Mouse (Mus musculus): ENCODE results near the gene Tacc2.

Gene Tacc2

DNA sequence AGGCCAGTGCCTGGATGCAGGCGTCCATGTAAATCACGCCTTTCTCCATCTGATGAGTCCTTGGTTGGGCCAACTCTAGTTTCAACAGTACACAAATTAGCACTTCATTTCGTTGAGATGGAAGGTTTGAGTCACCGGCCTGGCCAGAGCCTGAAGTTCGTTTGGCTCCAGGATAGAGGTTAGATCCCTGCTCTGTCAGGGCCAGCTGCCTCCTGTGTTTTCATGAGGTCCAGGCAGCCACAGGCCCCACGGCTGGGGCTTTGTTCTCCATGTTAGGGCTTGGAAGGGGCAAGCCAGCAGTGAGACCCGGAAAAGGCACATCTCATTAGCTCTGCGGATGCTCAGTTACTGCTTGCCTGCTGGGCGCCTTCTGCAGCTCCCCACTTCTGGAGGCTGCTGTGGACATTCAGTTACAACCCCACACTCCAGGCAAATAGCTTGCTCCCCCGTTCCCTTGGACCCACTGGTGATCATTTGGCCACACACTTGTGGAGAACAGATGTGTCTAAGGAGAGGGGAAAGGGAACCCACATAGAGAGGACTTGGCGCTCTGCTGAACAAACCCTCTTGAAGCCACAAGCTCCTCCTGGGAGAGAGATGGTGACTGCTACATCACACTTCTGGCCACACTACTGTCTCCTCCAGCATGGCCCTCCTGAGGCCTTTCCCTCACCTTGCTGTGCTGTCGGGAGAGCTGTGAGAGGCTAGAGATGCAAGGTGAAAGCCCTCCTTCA lies 100.5 kb downstream of the Tacc2 start:
- no peak for DNase-seq (ENCODE audit: low read depth, low spot score)

DNA sequence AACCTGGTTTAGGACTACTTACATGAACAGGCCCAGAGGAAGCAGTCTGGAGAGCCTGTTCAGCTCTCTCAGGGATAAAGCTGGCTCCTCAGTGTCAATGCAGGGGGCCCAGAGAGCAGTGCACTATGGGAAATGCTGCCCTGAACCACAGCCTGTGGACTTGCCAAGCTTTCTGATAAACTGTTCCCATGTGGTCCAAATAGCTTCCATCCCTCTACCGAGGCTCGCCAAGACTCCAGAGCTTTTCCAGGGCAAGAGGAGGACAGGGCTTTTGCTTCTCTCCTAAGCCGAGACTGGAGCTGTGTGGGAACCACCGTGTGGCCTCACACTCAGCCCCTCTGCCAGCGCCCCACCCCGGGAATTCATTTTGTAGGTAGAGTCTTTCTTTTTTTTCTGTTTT lies 101.2 kb downstream of the Tacc2 start:
- DNase-seq (ENCODE audit: low read depth, low spot score) = no peak

GRCm38 (mm10) chr7:130681798-130682197 lies 104.6 kb downstream of the Tacc2 start:
- no peak for DNase-seq (ENCODE audit: low read depth, low spot score)

- no peak for DNase-seq (ENCODE audit: low read depth, low spot score)
Measured at GRCm38 (mm10) chr7:130688601-130689000, 111.4 kb downstream of the Tacc2 start.

GRCm38 (mm10) chr7:130690869-130691268 lies 113.6 kb downstream of the Tacc2 start:
- no peak for DNase-seq (ENCODE audit: low read depth, low spot score)

DNA sequence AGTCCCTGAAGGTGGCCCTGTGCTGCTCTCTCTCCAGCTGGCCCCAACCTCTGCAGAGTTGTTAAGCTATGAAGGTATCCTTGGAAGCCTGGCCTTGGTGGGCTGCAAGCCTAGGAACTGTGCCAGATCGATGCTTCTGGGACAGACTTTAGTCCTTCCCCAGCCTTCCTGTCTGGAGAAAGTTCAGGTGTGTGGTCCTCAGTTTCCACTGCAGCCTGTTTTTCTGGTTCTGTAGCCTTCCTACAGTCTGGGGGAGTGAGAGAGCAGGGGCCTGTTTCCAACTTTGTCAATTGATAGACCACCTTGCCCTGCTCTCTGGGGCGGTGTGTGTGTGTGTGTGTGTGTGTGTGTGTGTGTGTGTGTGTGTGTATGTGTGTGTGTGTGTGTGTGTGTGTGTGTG lies 114.7 kb downstream of the Tacc2 start:
- no peak for DNase-seq (ENCODE audit: low read depth, low spot score)

DNA sequence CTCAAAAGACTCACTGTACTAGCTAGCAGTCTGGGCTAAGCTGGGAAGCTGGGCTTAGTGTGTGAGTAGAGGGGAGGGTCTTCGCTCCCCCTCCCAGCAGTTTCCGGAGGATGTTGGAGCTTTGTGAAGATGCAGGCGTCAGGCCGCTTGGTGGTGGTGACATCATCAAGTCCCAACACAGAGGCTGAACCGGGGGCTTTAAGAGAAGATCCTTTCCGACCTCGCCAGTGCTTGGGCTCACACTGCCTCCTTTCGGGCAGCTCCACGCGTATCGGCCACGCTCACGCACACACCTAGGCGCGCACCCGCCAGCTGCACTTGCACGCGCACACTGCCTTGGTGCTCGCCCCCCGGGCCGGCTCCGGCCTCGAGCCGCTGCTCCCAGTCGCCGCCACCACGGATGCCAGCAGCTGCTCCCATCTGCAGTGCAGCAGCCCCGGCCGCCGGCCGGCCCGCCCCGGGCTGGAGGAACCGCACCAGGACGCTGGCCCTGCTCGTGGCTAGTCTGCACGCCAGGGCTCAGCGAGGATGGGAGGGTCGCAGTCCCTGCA lies 115.2 kb downstream of the Tacc2 start:
- peak; percentile 85 for DNase-seq (ENCODE audit: low read depth, low spot score)

GRCm38 (mm10) chr7:130692943-130693799 lies 115.9 kb downstream of the Tacc2 start:
- DNase-seq (ENCODE audit: low read depth, low spot score) = peak; percentile 63

DNA sequence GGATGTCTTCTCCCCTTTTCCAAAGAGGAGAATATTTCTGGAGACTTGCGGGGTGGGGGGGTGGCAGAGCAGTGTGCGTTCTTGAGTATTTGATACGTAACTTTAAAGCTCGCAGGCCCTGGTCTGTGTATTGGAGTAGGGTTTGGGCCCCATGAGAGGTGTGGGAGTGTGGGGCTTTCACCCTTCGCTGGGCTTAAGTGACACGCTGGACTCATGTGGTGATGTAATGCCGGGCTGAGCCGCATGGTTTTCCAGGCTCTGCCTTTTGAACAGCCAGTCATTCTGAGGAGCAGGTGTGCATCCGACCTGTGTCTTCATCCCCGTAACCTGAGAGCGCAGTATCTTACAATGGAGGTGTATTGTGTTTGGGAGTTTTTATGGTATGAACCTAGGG lies 116.6 kb downstream of the Tacc2 start:
- no peak for DNase-seq (ENCODE audit: low read depth, low spot score)

DNA sequence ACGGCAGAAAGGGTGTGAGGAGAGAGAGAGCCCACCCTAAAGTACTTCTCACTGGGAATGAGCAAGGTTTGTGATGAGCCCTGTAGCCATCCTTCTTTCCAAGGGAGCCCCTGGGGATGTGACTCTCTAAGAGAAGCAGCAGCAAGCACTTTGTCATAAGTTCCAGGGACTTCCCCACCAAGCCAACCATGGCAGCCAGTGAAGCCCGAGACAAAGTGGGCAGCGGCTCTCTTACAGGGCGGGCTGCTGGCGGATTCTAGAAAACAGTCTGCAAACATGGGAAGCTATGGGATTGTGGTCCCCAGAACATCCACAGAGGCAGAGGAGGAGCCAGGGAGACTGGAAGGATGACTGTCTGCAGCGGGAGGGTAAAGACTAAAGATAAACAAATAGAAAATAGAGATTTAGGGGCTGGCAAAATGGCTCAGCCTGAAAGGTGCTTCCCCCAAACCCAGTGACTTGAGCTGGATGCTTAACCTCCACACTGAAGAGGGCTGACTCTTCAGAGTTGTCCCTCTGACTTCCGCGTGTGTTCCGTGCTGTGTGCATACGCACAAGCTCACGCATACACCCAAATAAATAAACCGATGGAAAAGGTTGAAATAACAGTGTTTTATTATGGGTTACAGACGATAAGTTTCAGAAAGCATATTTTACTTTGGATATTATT lies 118.6 kb downstream of the Tacc2 start:
- DNase-seq (ENCODE audit: low read depth, low spot score) = no peak

- no peak for DNase-seq (ENCODE audit: low read depth, low spot score)
Measured at GRCm38 (mm10) chr7:130696347-130697234, 119.4 kb downstream of the Tacc2 start.

DNA sequence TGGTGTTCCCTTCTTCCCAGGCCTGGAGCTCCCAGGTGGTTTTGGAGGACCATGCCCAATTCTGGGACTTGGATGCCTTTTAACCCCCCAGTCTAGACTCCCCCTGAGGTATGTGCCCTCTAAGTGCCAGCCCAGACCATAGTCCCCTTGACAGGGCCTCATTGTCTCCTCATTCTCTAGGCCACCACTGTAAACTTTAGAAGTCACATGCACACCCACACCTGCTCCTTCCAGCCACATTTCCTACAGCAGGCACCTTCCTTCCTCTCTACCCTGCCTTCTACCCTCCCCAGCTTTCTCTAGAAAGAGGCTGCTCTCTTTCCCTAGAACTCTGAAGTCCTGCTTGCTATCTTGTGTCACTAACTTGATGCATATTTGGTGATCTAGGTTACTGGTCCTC lies 121.2 kb downstream of the Tacc2 start:
- no peak for DNase-seq (ENCODE audit: low read depth, low spot score)

DNA sequence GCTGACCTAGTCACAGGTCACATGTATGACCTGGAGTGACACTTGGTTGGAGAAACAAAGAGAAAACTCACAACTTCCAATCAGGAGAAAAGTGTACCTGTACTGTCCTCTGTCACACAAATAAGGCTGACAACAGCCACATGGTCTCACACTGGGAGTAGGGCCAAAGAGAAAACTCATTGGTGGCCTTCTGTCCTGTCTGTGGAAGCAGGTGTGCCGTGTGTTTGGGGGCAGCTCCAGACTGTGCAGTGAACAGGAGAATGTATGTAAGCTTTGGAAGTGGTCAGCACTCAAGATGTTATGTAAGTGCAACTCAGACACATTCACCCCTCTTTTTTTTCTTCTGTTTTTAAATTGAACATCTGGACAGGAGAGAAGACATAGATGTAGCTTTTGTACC lies 124.1 kb downstream of the Tacc2 start:
- no peak for DNase-seq (ENCODE audit: low read depth, low spot score)

DNA sequence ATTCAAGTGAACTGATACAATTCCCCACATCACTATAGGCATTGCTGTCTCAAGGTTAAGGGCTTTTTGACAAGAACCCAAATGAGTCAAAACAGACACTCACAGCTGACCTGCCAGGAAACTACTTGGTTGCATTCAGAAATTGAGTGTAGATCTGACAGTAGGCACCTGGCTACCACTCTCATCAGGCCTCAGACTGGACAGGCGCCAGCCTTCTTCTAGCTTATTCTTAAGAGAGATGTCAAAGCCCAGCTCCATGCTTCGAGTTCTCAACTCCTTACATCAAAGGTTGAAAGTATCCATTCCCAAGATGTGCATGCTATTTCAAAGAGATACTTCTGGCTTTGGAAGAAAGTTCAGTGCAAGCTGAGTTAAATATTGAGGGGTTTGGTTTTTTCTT lies 128.0 kb downstream of the Tacc2 start:
- no peak for DNase-seq (ENCODE audit: low read depth, low spot score)

- DNase-seq (ENCODE audit: low read depth, low spot score) = no peak
Measured at GRCm38 (mm10) chr7:130708940-130709339, 131.7 kb downstream of the Tacc2 start.

GRCm38 (mm10) chr7:130709372-130710274 lies 132.4 kb downstream of the Tacc2 start:
- DNase-seq (ENCODE audit: low read depth, low spot score) = no peak

GRCm38 (mm10) chr7:130711851-130712250 lies 134.6 kb downstream of the Tacc2 start:
- DNase-seq (ENCODE audit: low read depth, low spot score) = peak; percentile 75

GRCm38 (mm10) chr7:130713319-130713718 lies 136.1 kb downstream of the Tacc2 start:
- DNase-seq (ENCODE audit: low read depth, low spot score) = no peak

DNA sequence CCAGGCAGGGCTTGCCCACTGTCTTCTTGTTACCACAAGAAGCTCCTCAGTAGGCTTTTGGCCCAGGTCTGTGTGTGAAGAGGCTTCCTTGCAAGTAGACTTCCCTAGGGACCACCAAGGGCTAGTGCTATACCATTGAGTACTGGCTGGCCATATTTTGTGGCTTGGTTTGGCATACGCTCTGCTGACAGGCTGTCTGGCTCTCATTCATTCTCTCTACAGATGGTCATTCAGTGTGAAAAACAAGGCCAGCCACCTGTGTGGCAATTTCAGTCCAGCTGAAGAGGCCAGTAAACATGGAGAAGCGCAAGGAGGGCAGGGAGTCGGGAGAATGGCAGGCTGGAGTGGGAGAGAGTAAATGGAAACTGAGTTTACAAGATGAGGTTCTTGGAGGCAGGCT lies 138.2 kb downstream of the Tacc2 start:
- no peak for DNase-seq (ENCODE audit: low read depth, low spot score)

GRCm38 (mm10) chr7:130716341-130716740 lies 139.1 kb downstream of the Tacc2 start:
- peak; percentile 80 for DNase-seq (ENCODE audit: low read depth, low spot score)
